Mouse (Mus musculus) kidney, embryonic 14.5 days (tissue): Measurements from ENCODE around the gene Defb11. TPM values are rescaled to one million over a fixed set of nuclear protein-coding genes. Genes with fewer than 3 reads are reported as not detected.
"Not testable (repeated sequence)": the region's sequence is repeated elsewhere in the genome, so short reads cannot be mapped to it uniquely, and the experiment has no call there.

Experiments
- ATAC-seq: fragments of 200-750 bp; cut with Nextera tagmentation; 2 replicates; pipeline ENCODE4 v1.8.0; 2017; ENCODE audit warnings: moderate number of reproducible peaks, mild to moderate bottlenecking, moderate TSS enrichment, moderate library complexity; ENCODE audit not compliant: low FRiP score, low TSS enrichment
- H3K27ac ChIP-seq: fragments of 300-500 bp; sonication (generic); 2 replicates; pipeline ENCODE4 v1.5.1; 2014; ENCODE audit warnings: low read depth, mild to moderate bottlenecking, low read length, moderate library complexity, mixed read lengths
- H3K27me3 ChIP-seq: fragments of 300-500 bp; sonication (generic); 2 replicates; pipeline ENCODE4 v1.6.1; 2014; ENCODE audit warnings: mild to moderate bottlenecking, low read length; ENCODE audit not compliant: control insufficient read depth, insufficient read depth
- H3K36me3 ChIP-seq: fragments of 300-500 bp; sonication (generic); 2 replicates; pipeline ENCODE4 v1.6.1; 2014; ENCODE audit warnings: low read length, mixed read lengths; ENCODE audit not compliant: control insufficient read depth, insufficient read depth
- H3K4me1 ChIP-seq: fragments of 300-500 bp; sonication (generic); 2 replicates; pipeline ENCODE4 v1.6.1; 2014; ENCODE audit warnings: low read length, mixed read lengths; ENCODE audit not compliant: control insufficient read depth, insufficient read depth
- H3K4me2 ChIP-seq: fragments of 300-500 bp; sonication (generic); replicated peaks from 2 replicates; pipeline ENCODE4 v1.6.1; 2014; ENCODE audit warnings: low read depth, mild to moderate bottlenecking, low read length
- H3K4me3 ChIP-seq: fragments of 300-500 bp; sonication (generic); 2 replicates; pipeline ENCODE4 v1.5.1; 2014; ENCODE audit warnings: mild to moderate bottlenecking, low read length
- H3K9ac ChIP-seq: fragments of 300-500 bp; sonication (generic); 2 replicates; pipeline ENCODE4 v1.6.1; 2014; ENCODE audit warnings: low read depth, mild to moderate bottlenecking, low read length, moderate library complexity
- H3K9me3 ChIP-seq: fragments of 300-500 bp; sonication (generic); 2 replicates; pipeline ENCODE4 v1.6.1; 2016; ENCODE audit warnings: low read length; ENCODE audit not compliant: control insufficient read depth
- WGBS: fragments of 180-500 bp; shearing (Covaris S2); extraction: QIAGEN DNeasy Blood & Tissue Kit; methylation state at CpG from one replicate; pipeline ENCODE4 v1.1.7; 2014; 5-methylcytosine and 5-hydroxymethylcytosine counted together
- polyA plus RNA-seq: library from polyadenylated mRNA; unstranded; fragments of >200 nt; fragmentation: Nextera tagmentation; extraction: Ambion mirVana; gene quantifications from 2 replicates; pipeline ENCODE4 v1.2.1, GENCODE M21; 2014

Gene Defb11
- polyA plus RNA-seq: not detected in 2 replicates

DNA sequence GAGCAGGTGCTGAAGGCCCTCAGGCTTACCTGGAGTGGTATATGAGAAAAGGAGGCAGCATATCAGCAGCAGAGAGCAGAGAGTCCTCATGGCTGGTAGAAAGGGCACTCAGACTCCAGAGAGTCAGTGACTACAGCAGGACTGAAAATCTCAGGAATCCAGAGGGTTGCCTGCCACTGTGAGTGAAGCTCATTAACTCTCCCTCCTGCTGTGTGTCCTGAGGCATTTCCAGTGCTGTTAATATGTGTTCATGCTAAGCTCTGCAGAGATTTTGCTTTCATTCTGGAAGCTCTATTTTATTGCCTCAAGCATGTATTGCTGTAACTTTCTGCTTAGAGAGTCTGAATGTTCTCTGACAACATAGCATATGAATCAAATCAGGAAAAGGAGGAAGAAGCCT, at the start of gene Defb11:
Gene Defb11, minus strand, starts transcription at position 123 of the 400 bp plus-strand sequence.
- H3K4me1 ChIP-seq, H3K36me3 ChIP-seq, H3K9ac ChIP-seq, H3K4me2 ChIP-seq, ATAC-seq, H3K27me3 ChIP-seq, H3K4me3 ChIP-seq, H3K9me3 ChIP-seq, H3K27ac ChIP-seq: not testable (repeated sequence)

DNA sequence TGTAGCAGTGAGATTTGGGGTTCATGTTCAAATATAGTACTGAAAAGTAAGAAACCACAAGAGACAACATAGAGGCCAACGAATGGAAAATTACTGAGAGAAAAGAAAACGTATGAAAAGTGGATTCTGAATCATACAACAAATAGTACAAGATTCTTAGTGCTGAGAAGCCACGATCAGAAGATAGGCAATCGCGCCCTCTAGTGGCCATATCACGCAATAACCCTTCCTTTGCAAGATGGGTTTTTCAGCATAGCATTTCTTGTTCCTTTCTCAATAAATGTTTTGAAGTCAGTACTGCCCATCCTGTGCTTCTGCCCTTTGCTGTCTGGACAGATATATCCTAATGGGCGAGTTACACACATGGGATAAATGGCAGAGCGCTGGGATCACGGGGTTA, 49.1 kb upstream of the Defb11 start:
- Histone ChIP-seq H3K4me3 (no peak overlapping the region), H3K4me2 (no peak overlapping the region), H3K27ac (no peak overlapping the region), H3K36me3 (no peaks in the 10 kb centered on the region), H3K27me3 (no peaks in the 10 kb centered on the region), H3K4me1 (no peaks in the 10 kb centered on the region), H3K9me3 (no peaks in the 10 kb centered on the region), H3K9ac (no peak overlapping the region)
- WGBS: 5% methylated on average over 9 of the region's 9 CpGs
- ATAC-seq: no peak

DNA sequence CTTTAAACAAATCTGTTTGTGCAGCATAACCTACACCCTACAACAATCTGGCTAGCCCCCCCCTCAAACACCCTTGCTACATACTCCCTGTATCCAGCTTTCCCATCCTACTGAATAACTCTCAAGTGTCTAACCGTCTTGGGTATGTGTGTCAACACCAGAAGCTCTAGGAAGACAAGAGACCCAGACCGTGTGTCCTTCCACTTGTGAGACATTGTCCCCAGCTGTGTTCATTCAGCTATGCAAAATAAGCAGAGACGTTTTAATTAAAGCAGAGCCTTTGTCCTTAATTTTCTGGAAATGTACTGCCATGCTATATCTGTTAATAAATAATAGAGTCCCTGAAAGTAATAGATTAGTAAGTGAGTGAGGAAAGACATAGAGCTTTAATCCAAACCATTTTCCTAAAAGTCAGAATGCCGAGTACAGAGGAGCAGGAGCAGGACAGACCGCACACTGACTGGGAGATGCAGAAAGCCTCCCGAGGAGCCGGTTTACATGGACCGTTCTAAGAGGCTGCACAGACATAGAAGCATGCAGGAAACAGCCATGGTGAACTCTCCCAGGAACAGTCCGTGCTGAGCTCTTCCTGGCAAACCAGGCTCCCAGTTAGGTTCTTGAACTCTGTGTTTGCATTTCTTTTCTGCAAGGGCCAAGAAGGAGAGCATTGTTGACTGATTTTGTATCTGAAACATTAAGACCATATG, 41.3 kb upstream of the Defb11 start:
- Histone ChIP-seq H3K9ac (no peak overlapping the region), H3K4me1 (no peaks in the 10 kb centered on the region), H3K9me3 (no peaks in the 10 kb centered on the region), H3K4me2 (no peak overlapping the region), H3K27ac (no peak overlapping the region), H3K27me3 (no peaks in the 10 kb centered on the region), H3K36me3 (no peaks in the 10 kb centered on the region), H3K4me3 (no peak overlapping the region)
- no peak for ATAC-seq
- 69% methylated on average over 9 of the region's 9 CpGs for WGBS

DNA sequence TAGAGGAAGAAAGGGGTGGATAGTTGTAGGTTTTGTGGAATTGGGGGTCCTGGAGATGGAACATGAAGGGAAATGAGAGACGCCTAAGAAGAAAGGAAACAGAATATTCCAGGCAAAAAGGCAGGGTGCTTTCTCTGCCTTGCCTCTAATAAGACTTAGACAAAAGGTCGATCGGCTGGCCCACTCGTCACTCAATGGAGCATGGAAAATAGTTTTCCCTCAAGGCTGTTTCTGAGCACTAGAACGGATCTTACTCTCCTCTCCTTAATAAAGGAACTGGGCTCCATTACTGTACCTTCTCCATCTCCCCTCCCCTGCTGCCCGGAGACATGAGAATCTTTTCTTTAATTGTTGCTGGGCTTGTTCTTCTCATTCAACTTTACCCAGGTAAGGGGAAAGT, 40.2 kb upstream of the Defb11 start, which contains the start of gene Defb13:
Gene Defb13, plus strand, starts transcription at position 301 of the 400 bp plus-strand sequence.
- Histone ChIP-seq H3K9ac (no peak within 1 kb of the TSS), H3K9me3 (no peaks in the 10 kb centered on the region), H3K27ac (no peak within 1 kb of the TSS), H3K4me3 (no peak within 1 kb of the TSS), H3K4me2 (no peak within 1 kb of the TSS), H3K27me3 (no peaks in the 10 kb centered on the region), H3K36me3 (no peaks in the 10 kb centered on the region), H3K4me1 (no peaks in the 10 kb centered on the region)
- WGBS: 73% methylated on average over 6 of the region's 6 CpGs
- ATAC-seq: no peak

DNA sequence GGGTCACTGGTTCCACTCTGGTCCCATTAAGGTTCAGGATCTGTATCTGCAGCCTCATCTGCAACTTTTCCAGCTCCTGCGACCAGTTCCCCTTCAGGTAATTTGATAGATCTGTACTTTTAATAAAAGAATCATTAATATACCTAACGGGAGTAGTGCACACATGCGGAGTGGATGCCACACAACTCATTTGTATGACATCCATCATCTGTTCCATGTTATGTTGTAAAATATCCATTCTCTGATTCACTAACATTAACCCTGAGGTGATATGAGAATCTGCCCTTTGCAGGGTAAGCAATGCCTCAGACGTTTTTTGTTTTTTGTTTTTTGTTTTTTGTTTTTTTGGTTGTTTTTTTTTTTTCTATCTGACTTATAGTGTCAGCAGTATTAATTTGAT, 31.8 kb upstream of the Defb11 start, which contains the start of gene Defb35:
Gene Defb35, plus strand, starts transcription at position 301 of the 400 bp plus-strand sequence.
- not testable (repeated sequence) for H3K4me2 ChIP-seq, H3K4me1 ChIP-seq, H3K9me3 ChIP-seq, H3K27me3 ChIP-seq, H3K9ac ChIP-seq, H3K36me3 ChIP-seq, H3K4me3 ChIP-seq, ATAC-seq, H3K27ac ChIP-seq
- 87% methylated on average over 4 of the region's 4 CpGs for WGBS

DNA sequence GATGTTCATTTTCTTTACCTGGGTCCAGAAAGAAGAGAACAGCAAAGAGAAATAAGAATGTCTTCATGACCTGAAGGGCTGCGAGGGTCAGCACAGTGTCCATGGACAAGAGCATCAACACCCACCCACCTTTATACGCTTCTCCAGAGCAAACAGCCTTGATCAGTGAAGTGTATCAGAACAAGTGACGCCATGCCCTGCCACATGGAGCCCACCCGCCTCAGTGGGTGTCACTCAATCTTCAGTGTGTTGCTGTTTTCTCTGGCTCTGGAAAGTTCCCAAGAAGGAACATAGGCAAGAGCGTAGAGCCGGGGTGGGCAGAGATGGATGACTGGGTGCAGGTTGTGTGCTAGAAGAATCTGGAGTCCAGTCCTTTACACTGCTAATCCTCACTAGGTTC, 26.4 kb upstream of the Defb11 start, which contains the start of gene Defb15:
Gene Defb15, minus strand, starts transcription at position 101 of the 400 bp plus-strand sequence.
- H3K4me2 ChIP-seq: no peak within 1 kb of the TSS
- H3K4me1 ChIP-seq: no peaks in the 10 kb centered on the region
- no peaks in the 10 kb centered on the region for H3K36me3 ChIP-seq
- H3K9ac ChIP-seq: no peak within 1 kb of the TSS
- no peaks in the 10 kb centered on the region for H3K27me3 ChIP-seq
- no peak within 1 kb of the TSS for H3K27ac ChIP-seq
- no peaks in the 10 kb centered on the region for H3K9me3 ChIP-seq
- no peak within 1 kb of the TSS for H3K4me3 ChIP-seq
- no peak for ATAC-seq
- 84% methylated on average over 6 of the region's 6 CpGs for WGBS

DNA sequence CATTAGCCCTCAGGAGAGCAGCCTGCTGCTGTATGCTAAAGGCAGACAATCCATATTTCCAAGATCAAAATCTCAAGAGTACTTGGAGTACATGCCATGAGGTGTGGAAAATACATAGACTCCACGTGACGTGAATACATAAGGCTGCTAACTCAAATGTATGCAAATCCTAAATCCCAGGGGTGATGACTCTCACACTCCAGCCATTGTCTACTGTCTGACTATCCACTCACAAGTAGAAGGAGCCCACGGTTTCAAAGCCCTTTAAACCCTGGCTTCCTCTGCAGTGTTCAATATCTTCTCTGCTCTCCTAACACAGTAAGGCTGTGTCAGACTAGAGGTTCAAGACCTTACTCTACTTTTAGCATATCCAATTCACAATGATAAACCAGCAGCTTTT, 24.5 kb upstream of the Defb11 start:
- not testable (repeated sequence) for ATAC-seq, H3K9me3 ChIP-seq
- WGBS: 86% methylated on average over 3 of the region's 3 CpGs

DNA sequence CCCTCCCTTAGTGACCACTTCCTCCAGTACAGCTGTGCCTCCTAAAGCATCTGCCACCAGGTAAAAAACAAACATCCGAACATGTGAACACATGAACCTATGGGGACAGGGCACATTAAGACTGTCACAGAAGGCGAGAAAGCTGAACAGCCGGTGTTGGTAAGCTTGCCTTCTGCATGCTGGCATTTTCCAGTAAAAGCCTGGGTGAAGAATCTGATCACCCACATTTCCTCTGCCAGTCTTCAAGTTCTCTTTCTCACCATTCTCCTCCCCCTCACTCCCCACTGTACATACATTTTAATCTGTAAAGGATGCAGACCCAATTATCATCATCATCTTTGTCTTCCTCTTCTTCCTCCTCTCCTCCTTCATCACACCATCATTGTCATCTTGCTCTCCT, 9.4 kb upstream of the Defb11 start:
- H3K27ac ChIP-seq: no peak overlapping the region
- 87% methylated on average over 3 of the region's 3 CpGs for WGBS
- H3K4me2 ChIP-seq: no peak overlapping the region
- H3K4me3 ChIP-seq: no peak overlapping the region
- no peaks in the 10 kb centered on the region for H3K9me3 ChIP-seq
- H3K27me3 ChIP-seq: no peaks in the 10 kb centered on the region
- H3K4me1 ChIP-seq: no peaks in the 10 kb centered on the region
- no peaks in the 10 kb centered on the region for H3K36me3 ChIP-seq
- H3K9ac ChIP-seq: no peak overlapping the region
- ATAC-seq: no peak

More for the DNA sequence above, 24.5 kb upstream of the Defb11 start:
- H3K27me3 ChIP-seq, H3K4me3 ChIP-seq, H3K4me1 ChIP-seq, H3K36me3 ChIP-seq, H3K9ac ChIP-seq, H3K27ac ChIP-seq, H3K4me2 ChIP-seq: not testable (repeated sequence)

DNA sequence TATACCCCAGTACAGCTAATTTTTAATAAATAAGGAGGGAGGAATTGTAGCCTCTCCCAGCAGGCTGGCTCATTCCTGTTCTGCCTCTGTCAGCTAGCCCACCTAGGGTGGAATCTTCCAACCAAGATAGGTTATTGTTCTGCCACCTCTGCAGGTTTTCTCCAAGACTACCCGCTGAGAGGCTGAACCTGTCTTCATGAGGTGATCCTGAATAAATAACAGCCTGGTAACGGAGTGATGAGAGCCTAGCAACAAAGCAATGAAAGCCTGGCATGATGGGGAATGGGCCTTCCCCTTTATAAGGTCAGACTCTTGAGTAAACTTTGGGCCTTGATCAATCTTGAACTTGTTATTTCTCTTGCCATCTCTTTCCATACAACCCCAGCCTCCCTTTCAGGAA, 6.3 kb upstream of the Defb11 start:
- 35% methylated on average over 2 of the region's 2 CpGs for WGBS
- H3K4me3 ChIP-seq: no peak overlapping the region
- ATAC-seq: no peak
- H3K9me3 ChIP-seq: no peaks in the 10 kb centered on the region
- no peak overlapping the region for H3K9ac ChIP-seq
- H3K36me3 ChIP-seq: no peaks in the 10 kb centered on the region
- H3K4me2 ChIP-seq: no peak overlapping the region
- H3K27me3 ChIP-seq: no peaks in the 10 kb centered on the region
- no peaks in the 10 kb centered on the region for H3K4me1 ChIP-seq
- no peak overlapping the region for H3K27ac ChIP-seq
